Mouse (Mus musculus): ENCODE results near the gene Gm17622. TPM values are rescaled to one million over a fixed set of nuclear protein-coding genes. Genes with fewer than 3 reads are reported as not detected.

The Gm17622 gene
- total RNA-seq, 2 experiments from 2014 or later, result not detected

Other genes with a start within 250 kb of the Gm17622 start
- 2.1 and 19.8 TPM in 2 replicates for gene Poc5, start 102.4 kb upstream of the Gm17622 start, total RNA-seq (2015; ENCODE audit: low replicate concordance)
- 4.9 and 9.9 TPM in 2 replicates for gene Poc5, start 102.4 kb upstream of the Gm17622 start, total RNA-seq (2017; ENCODE audit: low replicate concordance)
- not detected in 2 replicates for gene Ankdd1b, start 19.5 kb upstream of the Gm17622 start, total RNA-seq (2015; ENCODE audit: low replicate concordance)
- gene Ankdd1b, start 19.5 kb upstream of the Gm17622 start, total RNA-seq (2017; ENCODE audit: low replicate concordance), result not detected in 2 replicates
- gene Polk, start 51.8 kb downstream of the Gm17622 start, total RNA-seq (2015; ENCODE audit: low replicate concordance), result 0.58 and 5.6 TPM in 2 replicates
- 3.3 and 6.6 TPM in 2 replicates for gene Polk, start 51.8 kb downstream of the Gm17622 start, total RNA-seq (2017; ENCODE audit: low replicate concordance)
- 42.3 and 56.6 TPM in 2 replicates for gene Col4a3bp, start 51.9 kb downstream of the Gm17622 start, total RNA-seq (2015; ENCODE audit: low replicate concordance)
- gene Col4a3bp, start 51.9 kb downstream of the Gm17622 start, total RNA-seq (2017; ENCODE audit: low replicate concordance), result 45.4 and 57.6 TPM in 2 replicates
- 11.7 and 18.6 TPM in 2 replicates for gene Hmgcr, start 180.2 kb downstream of the Gm17622 start, total RNA-seq (2015; ENCODE audit: low replicate concordance)
- gene Hmgcr, start 180.2 kb downstream of the Gm17622 start, total RNA-seq (2017; ENCODE audit: low replicate concordance), result 21.4 and 29.1 TPM in 2 replicates

All from erythroblast, adult 5-6 weeks (primary cell).